Mouse (Mus musculus) embryonic facial prominence, embryonic 11.5 days (tissue): Measurements from ENCODE around the gene Hist2h2ab. TPM values are rescaled to one million over a fixed set of nuclear protein-coding genes. Genes with fewer than 3 reads are reported as not detected.

Experiments
- microRNA-seq: library from miRNA; unstranded; fragments of <30 nt; microRNA quantifications from one replicate; pipeline ENCODE4, GENCODE M21; 2016; ENCODE audit warnings: borderline number of aligned reads
- polyA plus RNA-seq: library from polyadenylated mRNA; unstranded; fragments of >200 nt; fragmentation: Nextera tagmentation; extraction: Ambion mirVana; gene quantifications from 2 replicates; pipeline ENCODE4 v1.2.1, GENCODE M21; 2014

Gene Hist2h2ab
- polyA plus RNA-seq, 1 experiment from 2014 or later, result not detected

Small RNAs within 50 kb of the gene (microRNA-seq; reads per million reads assigned to microRNA genes)
- gene Gm44492 (not detected), gene Gm47311 (not detected), gene Gm47313 (not detected)

Other genes with a start within 250 kb of the Hist2h2ab start
- 63.1 and 64.8 TPM in 2 replicates for gene Plekho1, start 223.9 kb upstream of the Hist2h2ab start, polyA plus RNA-seq
- 20.7 and 21.3 TPM in 2 replicates for gene Vps45, start 161.4 kb upstream of the Hist2h2ab start, polyA plus RNA-seq
- gene Otud7b, start 115.3 kb upstream of the Hist2h2ab start, polyA plus RNA-seq, result 10.7 and 12.1 TPM in 2 replicates
- 25.0 and 28.4 TPM in 2 replicates for gene Mtmr11, start 57.9 kb upstream of the Hist2h2ab start, polyA plus RNA-seq
- 212 and 232 TPM in 2 replicates for gene Sf3b4, start 47.5 kb upstream of the Hist2h2ab start, polyA plus RNA-seq
- 4.3 and 4.8 TPM in 2 replicates for gene Sv2a, start 38.7 kb upstream of the Hist2h2ab start, polyA plus RNA-seq
- gene Bola1, start 156 bp upstream of the Hist2h2ab start, polyA plus RNA-seq, result 59.4 and 61.9 TPM in 2 replicates
- 12.5 and 15.5 TPM in 2 replicates for gene Hist2h2ac, start 1.0 kb downstream of the Hist2h2ab start, polyA plus RNA-seq
- gene Hist2h2be, start 1.3 kb downstream of the Hist2h2ab start, polyA plus RNA-seq, result 11.5 and 12.4 TPM in 2 replicates
- 9.8 and 11.8 TPM in 2 replicates for gene Hist2h3c2, start 19.3 kb downstream of the Hist2h2ab start, polyA plus RNA-seq
- gene Hist2h2aa2, start 20.4 kb downstream of the Hist2h2ab start, polyA plus RNA-seq, result 45.8 and 51.6 TPM in 2 replicates
- gene Hist2h2aa1, start 25.6 kb downstream of the Hist2h2ab start, polyA plus RNA-seq, result 7.0 and 15.3 TPM in 2 replicates
- 0.50 and 1.8 TPM in 2 replicates for gene Hist2h3c1, start 26.8 kb downstream of the Hist2h2ab start, polyA plus RNA-seq
- gene Hist2h4, start 43.4 kb downstream of the Hist2h2ab start, polyA plus RNA-seq, result 4.4 TPM in 2 replicates
- 79.1 and 90.2 TPM in 2 replicates for gene Hist2h3b, start 48.8 kb downstream of the Hist2h2ab start, polyA plus RNA-seq
- gene Hist2h2bb, start 49.9 kb downstream of the Hist2h2ab start, polyA plus RNA-seq, result 18.6 and 25.6 TPM in 2 replicates
- 1.3 and 2.1 TPM in 2 replicates for gene Fcgr1, start 74.1 kb downstream of the Hist2h2ab start, polyA plus RNA-seq
- not detected in 2 replicates for gene BC107364, start 232.4 kb downstream of the Hist2h2ab start, polyA plus RNA-seq